Mouse (Mus musculus): Measurements from ENCODE around the gene Dpysl5. TPM values are rescaled to one million over a fixed set of nuclear protein-coding genes. Genes with fewer than 3 reads are reported as not detected.

The Dpysl5 gene
- total RNA-seq, 2 experiments from 2014 or later: 1.0 to 2.0 TPM

GRCm38 (mm10) chr5:30824124-30824988 lies 113.0 kb downstream of the Dpysl5 start:
- DNase-seq: no peak

- DNase-seq: peak; percentile 21
Measured at GRCm38 (mm10) chr5:30825166-30825565, 113.8 kb downstream of the Dpysl5 start.

- no peak for DNase-seq
Measured at GRCm38 (mm10) chr5:30825821-30826220, 114.5 kb downstream of the Dpysl5 start.

GRCm38 (mm10) chr5:30833416-30833815 lies 122.1 kb downstream of the Dpysl5 start:
- no peak for DNase-seq

- DNase-seq: no peak
Measured at GRCm38 (mm10) chr5:30839731-30840130, 128.4 kb downstream of the Dpysl5 start.

- no peak for DNase-seq
Measured at GRCm38 (mm10) chr5:30841896-30842295, 130.5 kb downstream of the Dpysl5 start.

Other genes with a start within 250 kb of the Dpysl5 start
- gene Otof, start 249.6 kb upstream of the Dpysl5 start, total RNA-seq (2021): under 1 TPM; 0.08 to 0.18 TPM
- gene 1700001C02Rik, start 245.5 kb upstream of the Dpysl5 start, total RNA-seq (2021): not detected
- gene Cib4, start 165.7 kb upstream of the Dpysl5 start, total RNA-seq (2021): not detected
- 1 to 10 TPM in 1 of 2 experiments, under 1 TPM in 1; 0.20 to 1.4 TPM for gene Kcnk3, start 123.4 kb upstream of the Dpysl5 start, total RNA-seq (2021)
- 10 to 100 TPM in 1 of 2 experiments, 1 to 10 TPM in 1; 9.5 to 12.0 TPM for gene Slc35f6, start 63.6 kb upstream of the Dpysl5 start, total RNA-seq (2021)
- 1 to 10 TPM; 3.2 to 6.5 TPM for gene Cenpa, start 44.8 kb upstream of the Dpysl5 start, total RNA-seq (2021)
- gene Mapre3, start 103.1 kb downstream of the Dpysl5 start, total RNA-seq (2021): 10 to 100 TPM; 50.6 to 57.5 TPM
- gene Tmem214, start 156.4 kb downstream of the Dpysl5 start, total RNA-seq (2021): 10 to 100 TPM; 25.2 to 35.0 TPM
- gene Agbl5, start 177.1 kb downstream of the Dpysl5 start, total RNA-seq (2021): 1 to 10 TPM; 2.0 to 2.5 TPM
- gene Ost4, start 196.2 kb downstream of the Dpysl5 start, total RNA-seq (2021): 100 to 1,000 TPM; 103 to 117 TPM
- 10 to 100 TPM in 1 of 2 experiments, 1 to 10 TPM in 1; 9.3 to 10.9 TPM for gene Emilin1, start 201.8 kb downstream of the Dpysl5 start, total RNA-seq (2021)
- gene Khk, start 209.9 kb downstream of the Dpysl5 start, total RNA-seq (2021): 10 to 100 TPM; 25.2 to 34.5 TPM
- gene Cgref1, start 234.0 kb downstream of the Dpysl5 start, total RNA-seq (2021): 1 to 10 TPM; 3.4 to 4.3 TPM
- gene Preb, start 248.8 kb downstream of the Dpysl5 start, total RNA-seq (2021): 10 to 100 TPM; 69.8 to 81.6 TPM

Data from gastrocnemius, postnatal 25 days (tissue).